Mouse (Mus musculus) adrenal gland, postnatal 0 days (tissue): ENCODE measurements around the gene Asb10. TPM values are rescaled to one million over a fixed set of nuclear protein-coding genes. Genes with fewer than 3 reads are reported as not detected.

Source experiments
- polyA plus RNA-seq: library from polyadenylated mRNA; unstranded; fragments of >200 nt; fragmentation: Nextera tagmentation; extraction: Ambion mirVana; gene quantifications from 2 replicates; pipeline ENCODE4 v1.2.1, GENCODE M21; 2015

Asb10 gene
- 0.47 and 1.9 TPM in 2 replicates for polyA plus RNA-seq

GRCm38 (mm10) chr5:24540387-24541143 lies at the start of gene Asb10:
Gene Asb10 (minus strand): TSS chr5:24540978.

GRCm38 (mm10) chr5:24586547-24587199 lies 45.9 kb upstream of the Asb10 start, which contains the start of gene Chpf2:
Gene Chpf2 (plus strand): TSS chr5:24586741.

GRCm38 (mm10) chr5:24577183-24577929 lies 36.6 kb upstream of the Asb10 start, which contains the start of gene Abcf2:
Gene Abcf2 (minus strand): TSS chr5:24577467.

GRCm38 (mm10) chr5:24556709-24557108 lies 15.9 kb upstream of the Asb10 start, which contains the start of gene 4931409K22Rik:
Gene 4931409K22Rik (minus strand): TSS chr5:24556809.

GRCm38 (mm10) chr5:24526889-24527230 lies 13.9 kb downstream of the Asb10 start, which contains the start of gene Gbx1:
Gene Gbx1 (minus strand): TSS chr5:24527202.

Other genes starting within 250 kb of the Asb10 start
- 7.7 and 11.6 TPM in 2 replicates for gene Kcnh2, start 189.4 kb downstream of the Asb10 start, polyA plus RNA-seq
- 2.4 and 3.8 TPM in 2 replicates for gene Nos3, start 176.2 kb downstream of the Asb10 start, polyA plus RNA-seq
- gene Atg9b, start 148.8 kb downstream of the Asb10 start, polyA plus RNA-seq = 0.52 and 0.80 TPM in 2 replicates
- 23.5 and 43.7 TPM in 2 replicates for gene Abcb8, start 147.3 kb downstream of the Asb10 start, polyA plus RNA-seq
- gene Asic3, start 127.6 kb downstream of the Asb10 start, polyA plus RNA-seq = 0.18 TPM in 1 of 2 replicates, not detected in the other
- 45.8 and 46.7 TPM in 2 replicates for gene Cdk5, start 117.4 kb downstream of the Asb10 start, polyA plus RNA-seq
- gene Slc4a2, start 117.1 kb downstream of the Asb10 start, polyA plus RNA-seq = 12.8 and 17.3 TPM in 2 replicates
- gene Fastk, start 95.7 kb downstream of the Asb10 start, polyA plus RNA-seq = 61.0 and 77.2 TPM in 2 replicates
- 16.0 and 18.8 TPM in 2 replicates for gene Tmub1, start 93.1 kb downstream of the Asb10 start, polyA plus RNA-seq
- gene Agap3, start 88.8 kb downstream of the Asb10 start, polyA plus RNA-seq = 32.3 TPM in 2 replicates
- 0.05 TPM in 1 of 2 replicates, not detected in the other for gene Gbx1, start 13.8 kb downstream of the Asb10 start, polyA plus RNA-seq
- gene 4931409K22Rik, start 15.8 kb upstream of the Asb10 start, polyA plus RNA-seq = 0.06 TPM in 1 of 2 replicates, not detected in the other
- 36.0 and 57.3 TPM in 2 replicates for gene Abcf2, start 36.5 kb upstream of the Asb10 start, polyA plus RNA-seq
- gene Chpf2, start 45.8 kb upstream of the Asb10 start, polyA plus RNA-seq = 21.4 and 39.4 TPM in 2 replicates
- gene Smarcd3, start 83.4 kb upstream of the Asb10 start, polyA plus RNA-seq = 14.8 and 15.4 TPM in 2 replicates
- gene Nub1, start 144.6 kb upstream of the Asb10 start, polyA plus RNA-seq = 32.9 and 48.7 TPM in 2 replicates
- 6.1 and 9.7 TPM in 2 replicates for gene Wdr86, start 189.7 kb upstream of the Asb10 start, polyA plus RNA-seq
- gene Crygn, start 217.0 kb upstream of the Asb10 start, polyA plus RNA-seq = 4.6 and 6.3 TPM in 2 replicates